Mouse (Mus musculus) small intestine, adult 2 months (tissue): ENCODE results near the gene Nck2.

Experiments used
- CTCF ChIP-seq: fragments of 200-500 bp; IDR thresholded peaks from 2 replicates; pipeline ENCODE4 v1.5.1; 2012; ENCODE audit warnings: low read depth, mild to moderate bottlenecking, control low read depth, inconsistent platforms, low read length, moderate library complexity, mixed read lengths; ENCODE audit not compliant: insufficient replicate concordance, insufficient read length; ENCODE audit errors: extremely low read depth
- POLR2A ChIP-seq: fragments of 200-500 bp; IDR thresholded peaks from 2 replicates; pipeline ENCODE4 v1.6.1; 2012; ENCODE audit warnings: low read depth, mild to moderate bottlenecking, control low read depth, inconsistent platforms, low read length, moderate library complexity

DNA sequence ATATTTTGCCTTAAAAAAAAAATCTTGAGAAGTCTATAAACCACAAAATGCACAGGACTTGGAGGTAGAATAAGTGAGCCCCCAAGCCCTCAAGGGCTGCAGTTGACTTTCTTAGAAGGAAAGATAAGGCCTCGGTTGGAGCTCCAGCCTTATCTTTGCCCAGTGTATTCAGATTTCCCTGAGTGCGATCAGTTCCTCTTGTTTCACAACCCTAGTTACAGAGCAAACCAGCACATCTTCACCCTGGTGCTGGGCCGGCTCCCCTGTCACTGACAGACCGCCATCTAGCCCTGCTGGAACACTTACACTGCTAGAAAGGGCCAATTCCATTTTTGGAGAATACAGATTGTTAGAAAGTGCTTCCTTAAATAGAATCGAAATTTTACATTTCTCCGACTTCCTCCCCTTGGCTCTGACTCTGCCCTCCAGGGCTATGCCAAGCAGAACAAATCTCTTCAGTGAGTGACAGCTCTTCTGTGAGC lies 91.2 kb downstream of the Nck2 start:
- TF ChIP-seq POLR2A (no peak), CTCF (no peak)
